Mouse (Mus musculus): Measurements from ENCODE around the gene Sh2d3c.

- no peak for TF ChIP-seq CTCF (IDR thresholded peaks at IDR 0.05; ENCODE audit: insufficient read depth, low read depth, low read length)
- no peak for TF ChIP-seq POLR2A (IDR thresholded peaks at IDR 0.05; ENCODE audit: insufficient read depth, low read depth, low read length)
Measured at GRCm38 (mm10) chr2:32680961-32681650, 39.7 kb upstream of the Sh2d3c start.

All from olfactory bulb, adult 2 months (tissue).